18 mouse cellular contexts compared by ENCODE assay signal in the genomic region with DNA sequence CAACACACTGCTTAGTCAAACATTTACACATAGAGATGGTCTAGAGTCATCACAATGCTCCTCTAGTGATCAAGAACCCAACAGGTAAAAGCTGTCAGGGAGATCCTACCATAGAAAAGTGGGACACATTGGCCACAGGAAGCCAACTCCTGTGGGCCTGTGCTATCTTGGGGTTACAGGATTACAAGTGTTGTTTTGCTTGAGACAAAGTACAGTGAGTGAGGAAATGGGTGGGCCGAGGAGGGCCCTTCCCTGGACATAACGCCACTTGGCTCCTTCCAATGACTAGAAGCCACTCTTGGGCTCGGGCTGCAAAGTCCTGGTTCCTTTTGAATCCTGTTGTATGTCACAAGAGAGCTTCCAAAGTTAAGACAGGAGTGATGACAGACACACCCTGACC.
DNase-seq lines count a peak whose midpoint lies in the region; ATAC-seq and TF ChIP-seq lines count a peak whose summit lies in the region.
"Had no signal": no experiment of that assay in that cellular context is flagged by ENCODE, and none has a peak within 500 bp of the region (broad histone marks: within the 10 kb centered on the region; RNA-seq: fewer than 3 reads in every experiment).

No protein-coding gene starts in this region.

- peaks cover 49% of the 10 kb centered on the region for H3K4me1 ChIP-seq in kidney, adult 2 months (ENCODE audit: control insufficient read depth, insufficient read depth, low read length)
- peaks cover 11% of the 10 kb centered on the region for H3K4me1 ChIP-seq in liver, embryonic 16.5 days (ENCODE audit: control insufficient read depth, low read depth, low read length)
- H3K4me1 ChIP-seq in brown adipose tissue, adult 24 weeks (ENCODE audit: control insufficient read depth, insufficient read depth, insufficient read length, low read length): peaks cover 66% of the 10 kb centered on the region
- H3K4me1 ChIP-seq: forebrain, embryonic 15.5 days had no signal

- H3K36me3 ChIP-seq in kidney, adult 2 months (ENCODE audit: control insufficient read depth, insufficient read depth, low read length): no peaks in the 10 kb centered on the region
- no peaks in the 10 kb centered on the region for H3K36me3 ChIP-seq in liver, embryonic 16.5 days (ENCODE audit: control insufficient read depth, insufficient read depth)
- H3K36me3 ChIP-seq: embryonic facial prominence, embryonic 12.5 days; forebrain, embryonic 15.5 days; heart, embryonic 15.5 days; hindbrain, embryonic 13.5 days had no signal

- intact Hi-C loops in heart, postnatal 14 days (cut with DNase I): no loop called here

- H3K27ac ChIP-seq in kidney, adult 2 months (ENCODE audit: insufficient read depth, low read depth, low read length): no peak overlapping the region
- peak overlapping the region; percentile 51; the same call in 1 of the 2 replicates for H3K27ac ChIP-seq in liver, embryonic 16.5 days (ENCODE audit: low read length)
- peak overlapping the region; percentile 43 for H3K27ac ChIP-seq in brown adipose tissue, adult 24 weeks (replicated peaks; ENCODE audit: low read depth, low read length)
- H3K27ac ChIP-seq: embryonic facial prominence, embryonic 12.5 days; forebrain, embryonic 15.5 days; heart, embryonic 15.5 days; hindbrain, embryonic 13.5 days; hindbrain, postnatal 0 days had no signal

- TF ChIP-seq CTCF in kidney, adult 2 months (conservative IDR thresholded peaks at IDR 0.05; ENCODE audit: insufficient read depth, insufficient read length, low read depth, low read length): no peak

- no peak overlapping the region for H3K4me3 ChIP-seq in kidney, adult 2 months (ENCODE audit: insufficient read depth, low read depth, low read length)
- H3K4me3 ChIP-seq in liver, embryonic 16.5 days (ENCODE audit: low read depth, low read length): no peak overlapping the region
- H3K4me3 ChIP-seq in brown adipose tissue, adult 24 weeks (ENCODE audit: insufficient read depth, low read depth, low read length): no peak overlapping the region
- H3K4me3 ChIP-seq: embryonic facial prominence, embryonic 12.5 days; forebrain, embryonic 15.5 days; heart, embryonic 10.5 days; heart, embryonic 15.5 days; hindbrain, embryonic 13.5 days had no signal

- 80% methylated on average over 3 of the region's 3 CpGs for WGBS in kidney, adult 2 months
- WGBS in liver, embryonic 16.5 days (ENCODE audit: insufficient replicate concordance): 39% methylated on average over 3 of the region's 3 CpGs

- DNase-seq in heart, adult 11 months: peak; percentile 95
- DNase-seq in heart, postnatal 14 days: no peak
- DNase-seq in kidney, adult 2 months: peak; percentile 54
- no peak for DNase-seq in kidney, adult 11 months
- no peak for DNase-seq in liver
- DNase-seq: adrenal gland, postnatal 10 days; cerebellum, adult 11-12 months; cerebellum, adult 9-10 months; cerebellum, postnatal 25 days; gastrocnemius, postnatal 10 days had no signal

- no peak overlapping the region for H3K4me2 ChIP-seq in liver, embryonic 16.5 days (ENCODE audit: low read depth, low read length)
- H3K4me2 ChIP-seq: embryonic facial prominence, embryonic 12.5 days; forebrain, embryonic 15.5 days; heart, embryonic 15.5 days; hindbrain, embryonic 13.5 days had no signal

- H3K27me3 ChIP-seq in kidney, adult 2 months (replicated peaks; ENCODE audit: control insufficient read depth, insufficient read depth, low read length): no peaks in the 10 kb centered on the region
- no peaks in the 10 kb centered on the region for H3K27me3 ChIP-seq in liver, embryonic 16.5 days (ENCODE audit: control insufficient read depth, insufficient read depth, low read depth, low read length)
- H3K27me3 ChIP-seq: embryonic facial prominence, embryonic 12.5 days; forebrain, embryonic 15.5 days; heart, embryonic 15.5 days; hindbrain, embryonic 13.5 days had no signal

- TF ChIP-seq POLR2A in kidney, adult 2 months (IDR thresholded peaks at IDR 0.05; ENCODE audit: low read depth, low read length): no peak

- H3K9me3 ChIP-seq in liver, embryonic 16.5 days (replicated peaks; ENCODE audit: control insufficient read depth, low read length): no peaks in the 10 kb centered on the region
- H3K9me3 ChIP-seq: embryonic facial prominence, embryonic 12.5 days; forebrain, embryonic 15.5 days; heart, embryonic 10.5 days; heart, embryonic 15.5 days; hindbrain, embryonic 13.5 days had no signal

- no peak overlapping the region for H3K9ac ChIP-seq in liver, embryonic 16.5 days (ENCODE audit: low read depth, low read length)
- H3K9ac ChIP-seq: embryonic facial prominence, embryonic 12.5 days; forebrain, embryonic 15.5 days; heart, embryonic 15.5 days; hindbrain, embryonic 13.5 days had no signal

- no peak for ATAC-seq in liver, embryonic 16.5 days (ENCODE audit: low read depth)
- ATAC-seq: forebrain, embryonic 15.5 days; hindbrain, postnatal 0 days had no signal

Comparison
In these comparisons a context has a peak if more than half of its experiments do, and no peak if none do; other contexts are left out.
1. DNase-seq: peak in heart, adult 11 months (single experiment) and kidney, adult 2 months (single experiment); none in heart, postnatal 14 days (0 of 2), kidney, adult 11 months (single experiment) and liver (single experiment).